Mouse (Mus musculus) gastrocnemius, postnatal 36 days (tissue): ENCODE measurements around the gene Trim24. TPM values are rescaled to one million over a fixed set of nuclear protein-coding genes. Genes with fewer than 3 reads are reported as not detected.

Experiments
- total RNA-seq, 2 experiments: library from RNA; stranded (reverse); gene quantifications; 2 replicates each; pipeline ENCODE4 v1.2.3; 2021

Gene Trim24
- total RNA-seq, 2 experiments from 2014 or later: 34.3 TPM

Other genes starting within 250 kb of the Trim24 start
- gene Svopl, start 176.2 kb downstream of the Trim24 start, total RNA-seq: under 1 TPM in 1 of 2 experiments, not detected in 1; 0.10 TPM
- gene Tmem213, start 238.4 kb downstream of the Trim24 start, total RNA-seq: not detected